Mouse (Mus musculus): ENCODE measurements around the gene Gm8773. TPM values are rescaled to one million over a fixed set of nuclear protein-coding genes. Genes with fewer than 3 reads are reported as not detected.
A peak's percentile ranks its signal among the peaks of the same experiment; 100 is the strongest.

Gene Gm8773
- polyA plus RNA-seq (2012; ENCODE audit: insufficient read depth, insufficient read length, missing spikeins): not detected in 2 replicates

- Histone ChIP-seq H3K27ac (ENCODE audit: insufficient read depth, low read depth, low read length) (no peak within 1 kb of the TSS), H3K4me3 (ENCODE audit: insufficient read depth, low read length) (peak within 1 kb of the TSS; percentile 65), H3K4me1 (ENCODE audit: control insufficient read depth, insufficient read depth, low read length) (peaks cover 3% of the 10 kb centered on the region; the same call in 1 of the 2 replicates)
- TF ChIP-seq POLR2A (IDR thresholded peaks at IDR 0.05; ENCODE audit: borderline replicate concordance, low read depth, low read length) (no peak), CTCF (IDR thresholded peaks at IDR 0.05; ENCODE audit: low read depth, low read length) (no peak)
Observed at GRCm38 (mm10) chr5:5573749-5574317, at the start of gene Gm8773. TSS of gene Gm8773 (plus strand) at chr5:5573799.

GRCm38 (mm10) chr5:5533656-5534420 lies 39.8 kb upstream of the Gm8773 start:
- TF ChIP-seq POLR2A (IDR thresholded peaks at IDR 0.05; ENCODE audit: borderline replicate concordance, low read depth, low read length) (no peak), CTCF (IDR thresholded peaks at IDR 0.05; ENCODE audit: low read depth, low read length) (no peak)
- H3K4me1 ChIP-seq (ENCODE audit: control insufficient read depth, insufficient read depth, low read length): no peaks in the 10 kb centered on the region
- no peak overlapping the region for H3K4me3 ChIP-seq (ENCODE audit: insufficient read depth, low read length)
- no peak overlapping the region for H3K27ac ChIP-seq (ENCODE audit: insufficient read depth, low read depth, low read length)

- H3K27ac ChIP-seq (ENCODE audit: insufficient read depth, low read depth, low read length): no peak overlapping the region
- H3K4me1 ChIP-seq (ENCODE audit: control insufficient read depth, insufficient read depth, low read length): no peaks in the 10 kb centered on the region
- no peak overlapping the region for H3K4me3 ChIP-seq (ENCODE audit: insufficient read depth, low read length)
- no peak for TF ChIP-seq CTCF (IDR thresholded peaks at IDR 0.05; ENCODE audit: low read depth, low read length)
- no peak for TF ChIP-seq POLR2A (IDR thresholded peaks at IDR 0.05; ENCODE audit: borderline replicate concordance, low read depth, low read length)
Observed at GRCm38 (mm10) chr5:5536131-5536530, 37.5 kb upstream of the Gm8773 start.

GRCm38 (mm10) chr5:5539771-5540170 lies 33.8 kb upstream of the Gm8773 start:
- Histone ChIP-seq H3K27ac (ENCODE audit: insufficient read depth, low read depth, low read length) (no peak overlapping the region), H3K4me1 (ENCODE audit: control insufficient read depth, insufficient read depth, low read length) (no peaks in the 10 kb centered on the region), H3K4me3 (ENCODE audit: insufficient read depth, low read length) (no peak overlapping the region)
- TF ChIP-seq POLR2A (IDR thresholded peaks at IDR 0.05; ENCODE audit: borderline replicate concordance, low read depth, low read length): no peak
- TF ChIP-seq CTCF (IDR thresholded peaks at IDR 0.05; ENCODE audit: low read depth, low read length): no peak

- Histone ChIP-seq H3K4me1 (ENCODE audit: control insufficient read depth, insufficient read depth, low read length) (no peaks in the 10 kb centered on the region), H3K4me3 (ENCODE audit: insufficient read depth, low read length) (no peak overlapping the region), H3K27ac (ENCODE audit: insufficient read depth, low read depth, low read length) (no peak overlapping the region)
- TF ChIP-seq CTCF (IDR thresholded peaks at IDR 0.05; ENCODE audit: low read depth, low read length): no peak
- TF ChIP-seq POLR2A (IDR thresholded peaks at IDR 0.05; ENCODE audit: borderline replicate concordance, low read depth, low read length): no peak
Observed at GRCm38 (mm10) chr5:5540385-5540784, 33.2 kb upstream of the Gm8773 start.

- TF ChIP-seq POLR2A (IDR thresholded peaks at IDR 0.05; ENCODE audit: borderline replicate concordance, low read depth, low read length) (no peak), CTCF (IDR thresholded peaks at IDR 0.05; ENCODE audit: low read depth, low read length) (no peak)
Observed at GRCm38 (mm10) chr5:5551110-5551509, 22.5 kb upstream of the Gm8773 start.

GRCm38 (mm10) chr5:5559079-5559740 lies 14.4 kb upstream of the Gm8773 start, which contains the start of gene Gtpbp10:
TSS of gene Gtpbp10 (minus strand) at chr5:5559538.
- Histone ChIP-seq H3K4me1 (ENCODE audit: control insufficient read depth, insufficient read depth, low read length) (peaks cover 9% of the 10 kb centered on the region), H3K27ac (ENCODE audit: insufficient read depth, low read depth, low read length) (peak within 1 kb of the TSS; percentile 62), H3K4me3 (ENCODE audit: insufficient read depth, low read length) (peak within 1 kb of the TSS; percentile 87)
- TF ChIP-seq CTCF (IDR thresholded peaks at IDR 0.05; ENCODE audit: low read depth, low read length) (no peak), POLR2A (IDR thresholded peaks at IDR 0.05; ENCODE audit: borderline replicate concordance, low read depth, low read length) (no peak)

More at GRCm38 (mm10) chr5:5551110-5551509, 22.5 kb upstream of the Gm8773 start:
- no peak overlapping the region for H3K27ac ChIP-seq (ENCODE audit: insufficient read depth, low read depth, low read length)
- H3K4me3 ChIP-seq (ENCODE audit: insufficient read depth, low read length): no peak overlapping the region
- peaks cover 4% of the 10 kb centered on the region for H3K4me1 ChIP-seq (ENCODE audit: control insufficient read depth, insufficient read depth, low read length)

GRCm38 (mm10) chr5:5559798-5560197 lies 13.8 kb upstream of the Gm8773 start:
- TF ChIP-seq CTCF (IDR thresholded peaks at IDR 0.05; ENCODE audit: low read depth, low read length): no peak
- no peak for TF ChIP-seq POLR2A (IDR thresholded peaks at IDR 0.05; ENCODE audit: borderline replicate concordance, low read depth, low read length)
- Histone ChIP-seq H3K4me3 (ENCODE audit: insufficient read depth, low read length) (peak overlapping the region; percentile 87), H3K4me1 (ENCODE audit: control insufficient read depth, insufficient read depth, low read length) (peaks cover 9% of the 10 kb centered on the region), H3K27ac (ENCODE audit: insufficient read depth, low read depth, low read length) (peak overlapping the region; percentile 49)

- Histone ChIP-seq H3K4me3 (ENCODE audit: insufficient read depth, low read length) (no peak overlapping the region), H3K27ac (ENCODE audit: insufficient read depth, low read depth, low read length) (no peak overlapping the region), H3K4me1 (ENCODE audit: control insufficient read depth, insufficient read depth, low read length) (peaks cover 9% of the 10 kb centered on the region)
- TF ChIP-seq CTCF (IDR thresholded peaks at IDR 0.05; ENCODE audit: low read depth, low read length) (no peak), POLR2A (IDR thresholded peaks at IDR 0.05; ENCODE audit: borderline replicate concordance, low read depth, low read length) (no peak)
Observed at GRCm38 (mm10) chr5:5561041-5561706, 12.4 kb upstream of the Gm8773 start.
